Mouse (Mus musculus) testis, adult 2 months (tissue): ENCODE results near the gene Gp5. TPM values are rescaled to one million over a fixed set of nuclear protein-coding genes. Genes with fewer than 3 reads are reported as not detected.

Experiments
- H3K27ac ChIP-seq: fragments of 200-500 bp; 2 replicates; pipeline ENCODE4 v1.5.1; 2012; ENCODE audit warnings: low read depth, low read length; ENCODE audit not compliant: control insufficient read depth, insufficient read depth
- H3K27me3 ChIP-seq: fragments of 200-500 bp; 2 replicates; pipeline ENCODE4 v1.6.1; 2012; ENCODE audit warnings: mild to moderate bottlenecking, low read length, moderate library complexity; ENCODE audit not compliant: control insufficient read depth, insufficient read depth
- H3K36me3 ChIP-seq: fragments of 200-500 bp; 2 replicates; pipeline ENCODE4 v1.6.1; 2012; ENCODE audit warnings: mild to moderate bottlenecking, low read length; ENCODE audit not compliant: control insufficient read depth, insufficient read depth
- H3K4me1 ChIP-seq: fragments of 200-500 bp; 2 replicates; pipeline ENCODE4 v1.6.1; 2012; ENCODE audit warnings: low read length; ENCODE audit not compliant: control insufficient read depth, insufficient read depth
- H3K4me3 ChIP-seq: fragments of 200-500 bp; 2 replicates; pipeline ENCODE4 v1.5.1; 2012; ENCODE audit warnings: low read depth, mild to moderate bottlenecking, low read length, moderate library complexity, mixed read lengths; ENCODE audit not compliant: control insufficient read depth
- CTCF ChIP-seq: fragments of 200-500 bp; IDR thresholded peaks from 2 replicates; pipeline ENCODE4 v1.5.1; 2012; ENCODE audit warnings: low read depth, mild to moderate bottlenecking, inconsistent platforms, low read length, moderate library complexity; ENCODE audit not compliant: control insufficient read depth, insufficient read depth, insufficient replicate concordance
- POLR2A ChIP-seq: fragments of 200-500 bp; IDR thresholded peaks from 2 replicates; pipeline ENCODE4 v1.6.1; 2012; ENCODE audit warnings: low read depth, mild to moderate bottlenecking, inconsistent platforms, low read length, moderate library complexity; ENCODE audit not compliant: control insufficient read depth
- polyA plus RNA-seq: library from polyadenylated mRNA; depleted of rRNA; stranded (reverse); fragments of >200 nt; gene quantifications from 2 replicates; pipeline ENCODE4 v1.2.3, GENCODE M21; 2012

The Gp5 gene
- polyA plus RNA-seq, 1 experiment = 1.6 TPM

DNA sequence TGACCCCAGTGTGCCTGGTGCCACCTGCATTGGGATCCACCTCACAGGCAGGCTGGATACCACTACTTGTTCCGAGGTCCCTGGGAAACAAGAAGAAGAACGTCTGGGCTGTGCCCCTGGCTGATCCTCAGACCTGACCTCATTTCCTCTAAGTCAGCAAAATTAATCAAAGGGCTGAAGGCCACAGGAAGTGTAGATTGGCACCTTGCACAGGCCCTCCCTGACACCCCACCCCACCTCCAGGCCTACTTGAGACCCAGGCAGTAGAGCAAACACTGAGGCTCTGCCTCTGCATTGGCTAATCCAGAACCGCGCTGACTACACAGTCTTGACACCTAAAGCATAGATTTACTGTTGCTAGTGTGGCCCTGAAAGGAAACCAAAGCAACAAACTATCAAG lies 45.0 kb downstream of the Gp5 start:
- H3K4me3 ChIP-seq = no peak overlapping the region
- no peaks in the 10 kb centered on the region for H3K4me1 ChIP-seq
- TF ChIP-seq POLR2A (no peak), CTCF (no peak)
- H3K27ac ChIP-seq = no peak overlapping the region
- H3K36me3 ChIP-seq = no peaks in the 10 kb centered on the region
- H3K27me3 ChIP-seq = no peaks in the 10 kb centered on the region

DNA sequence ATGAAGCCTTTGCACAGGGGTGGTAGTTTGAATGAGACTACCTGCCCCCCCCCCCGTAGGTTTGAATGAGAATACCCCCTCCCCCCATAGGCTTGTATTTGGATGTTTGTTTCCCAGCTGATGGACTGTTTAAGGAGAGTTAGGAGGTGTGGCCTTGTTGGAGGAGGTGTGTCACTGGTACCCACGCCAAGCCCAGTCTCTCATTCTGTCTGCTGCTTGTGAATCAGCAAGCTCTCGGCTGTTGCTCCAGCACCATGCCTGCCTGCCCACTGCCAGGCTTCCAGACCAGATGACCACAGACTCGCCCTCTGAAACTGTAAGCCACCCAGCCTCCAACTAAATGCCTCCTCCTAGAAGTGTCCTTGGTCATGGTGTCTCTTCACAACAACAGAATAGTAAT lies 47.4 kb downstream of the Gp5 start:
- TF ChIP-seq CTCF (no peak), POLR2A (no peak)
- no peaks in the 10 kb centered on the region for H3K27me3 ChIP-seq
- H3K27ac ChIP-seq = no peak overlapping the region
- H3K36me3 ChIP-seq = no peaks in the 10 kb centered on the region
- H3K4me1 ChIP-seq = no peaks in the 10 kb centered on the region
- H3K4me3 ChIP-seq = no peak overlapping the region

DNA sequence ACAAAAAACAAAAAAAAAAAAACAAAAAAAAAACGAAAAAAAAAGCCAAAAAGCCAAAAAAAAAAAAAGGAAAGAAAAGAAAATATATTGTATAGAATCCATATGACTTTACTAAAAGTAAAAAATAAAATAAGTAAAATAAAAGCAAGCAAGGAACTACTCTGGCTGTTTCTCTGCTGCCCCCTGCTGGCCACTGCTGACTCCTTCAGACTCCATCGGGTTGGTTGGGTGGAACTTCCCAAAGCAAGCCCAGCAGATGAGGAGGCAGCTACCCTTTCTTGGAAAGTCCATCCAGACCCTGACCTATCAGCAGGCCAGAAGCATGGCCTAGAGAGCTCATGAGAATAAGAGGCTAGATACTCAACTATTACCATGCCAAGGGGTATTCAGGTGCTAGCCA lies 47.9 kb downstream of the Gp5 start:
- TF ChIP-seq CTCF (peak; percentile 73; the same call in 1 of the 2 replicates), POLR2A (no peak)
- no peaks in the 10 kb centered on the region for H3K4me1 ChIP-seq
- no peak overlapping the region for H3K4me3 ChIP-seq
- H3K36me3 ChIP-seq = no peaks in the 10 kb centered on the region
- H3K27ac ChIP-seq = no peak overlapping the region
- no peaks in the 10 kb centered on the region for H3K27me3 ChIP-seq

DNA sequence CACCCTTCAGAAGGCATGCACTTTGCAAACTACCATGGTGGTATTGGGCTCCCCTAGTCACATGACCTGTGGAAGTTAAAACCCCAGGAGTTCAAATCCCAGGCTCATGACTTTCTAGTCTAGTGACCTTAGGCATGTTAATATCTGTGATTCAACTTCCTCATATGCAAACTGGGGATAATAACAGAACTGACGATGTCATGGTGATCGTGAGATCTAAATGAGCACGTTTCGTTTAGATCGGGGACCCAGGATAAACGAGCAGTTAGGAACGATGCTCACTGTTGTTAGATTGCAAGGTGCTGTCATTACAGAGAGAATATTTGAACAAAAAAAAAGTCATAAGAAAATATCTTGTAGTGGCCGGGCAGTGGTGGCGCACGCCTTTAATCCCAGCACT lies 48.4 kb downstream of the Gp5 start:
- Histone ChIP-seq H3K4me3 (no peak overlapping the region), H3K36me3 (no peaks in the 10 kb centered on the region), H3K27me3 (no peaks in the 10 kb centered on the region), H3K4me1 (no peaks in the 10 kb centered on the region), H3K27ac (no peak overlapping the region)
- TF ChIP-seq CTCF = no peak
- TF ChIP-seq POLR2A = no peak

DNA sequence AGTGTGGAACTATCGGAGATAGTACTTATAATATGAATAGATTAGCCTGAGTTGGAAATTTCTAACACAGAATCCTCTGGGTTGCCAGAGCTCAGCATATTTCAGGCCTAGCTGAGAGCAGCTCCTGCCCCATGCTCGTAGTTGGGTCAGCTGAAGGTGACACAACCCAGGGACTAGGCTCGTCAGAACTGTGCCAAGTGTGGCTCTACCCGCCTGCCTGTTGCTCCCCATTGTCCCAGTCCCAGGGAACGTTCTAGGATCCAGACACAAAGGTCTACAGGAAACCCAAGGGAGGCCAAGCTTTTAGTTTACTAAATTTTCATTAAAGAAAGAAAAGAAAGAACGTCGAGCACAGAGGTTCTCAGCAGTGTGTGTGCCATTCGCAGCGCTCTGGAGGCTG lies 49.2 kb downstream of the Gp5 start:
- no peak for TF ChIP-seq CTCF
- TF ChIP-seq POLR2A = no peak
- Histone ChIP-seq H3K27ac (no peak overlapping the region), H3K36me3 (no peaks in the 10 kb centered on the region), H3K27me3 (no peaks in the 10 kb centered on the region), H3K4me3 (no peak overlapping the region), H3K4me1 (no peaks in the 10 kb centered on the region)

DNA sequence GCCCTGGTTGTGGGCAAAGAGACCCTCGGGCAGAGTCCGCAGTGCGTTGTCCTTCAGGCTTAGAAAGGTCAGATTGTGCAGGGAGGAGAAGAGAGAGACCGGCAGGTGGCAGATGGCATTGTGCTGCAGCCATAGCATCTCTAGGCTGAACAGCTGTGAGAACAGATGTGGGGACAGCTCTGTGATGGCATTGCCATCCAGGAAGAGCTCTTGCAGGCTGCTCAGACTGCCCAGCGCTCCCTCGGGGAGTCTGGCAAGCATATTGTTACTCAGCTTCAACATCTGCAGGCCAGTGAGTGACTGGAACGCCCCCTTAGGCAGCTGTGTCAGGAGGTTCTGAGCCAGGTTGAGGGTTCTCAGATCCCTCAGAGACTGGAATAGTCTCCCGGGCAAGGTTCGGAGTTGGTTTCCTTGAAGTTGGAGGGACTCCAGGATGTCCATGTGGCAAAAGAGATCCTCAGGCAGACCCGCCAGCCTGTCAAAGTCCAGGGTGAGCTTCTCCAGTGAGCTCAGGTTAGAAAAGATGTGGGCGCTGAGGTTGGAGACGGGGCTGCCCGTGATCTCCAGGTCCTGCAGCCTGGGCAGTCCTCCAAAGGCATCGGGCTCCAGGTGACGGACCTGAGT lies 50.5 kb downstream of the Gp5 start:
- TF ChIP-seq POLR2A = no peak
- TF ChIP-seq CTCF = no peak
- Histone ChIP-seq H3K27me3 (no peaks in the 10 kb centered on the region), H3K4me1 (no peaks in the 10 kb centered on the region), H3K36me3 (no peaks in the 10 kb centered on the region), H3K4me3 (no peak overlapping the region), H3K27ac (no peak overlapping the region)

DNA sequence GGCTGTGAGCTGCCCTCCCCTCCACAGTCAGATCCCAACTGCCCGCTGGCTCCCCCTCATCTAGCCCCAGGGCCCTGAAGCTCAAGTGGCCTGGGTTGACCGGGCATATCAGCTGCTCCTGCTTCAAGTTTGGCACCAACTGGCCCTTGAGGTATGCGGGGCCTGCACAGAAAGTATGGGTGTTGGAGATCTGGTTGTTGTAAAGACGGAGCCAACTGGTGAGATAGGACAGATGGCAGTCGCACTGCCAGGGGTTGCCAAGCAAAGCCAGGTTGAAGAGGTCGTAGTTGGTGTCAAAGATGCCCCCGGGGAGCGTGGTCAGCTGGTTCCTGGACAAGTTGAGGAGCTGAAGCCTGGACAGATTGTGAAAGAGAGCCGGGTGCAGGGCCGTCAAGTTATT lies 51.1 kb downstream of the Gp5 start:
- H3K36me3 ChIP-seq = no peaks in the 10 kb centered on the region
- no peaks in the 10 kb centered on the region for H3K27me3 ChIP-seq
- TF ChIP-seq POLR2A (no peak), CTCF (no peak)
- H3K4me3 ChIP-seq = no peak overlapping the region
- no peaks in the 10 kb centered on the region for H3K4me1 ChIP-seq
- no peak overlapping the region for H3K27ac ChIP-seq

DNA sequence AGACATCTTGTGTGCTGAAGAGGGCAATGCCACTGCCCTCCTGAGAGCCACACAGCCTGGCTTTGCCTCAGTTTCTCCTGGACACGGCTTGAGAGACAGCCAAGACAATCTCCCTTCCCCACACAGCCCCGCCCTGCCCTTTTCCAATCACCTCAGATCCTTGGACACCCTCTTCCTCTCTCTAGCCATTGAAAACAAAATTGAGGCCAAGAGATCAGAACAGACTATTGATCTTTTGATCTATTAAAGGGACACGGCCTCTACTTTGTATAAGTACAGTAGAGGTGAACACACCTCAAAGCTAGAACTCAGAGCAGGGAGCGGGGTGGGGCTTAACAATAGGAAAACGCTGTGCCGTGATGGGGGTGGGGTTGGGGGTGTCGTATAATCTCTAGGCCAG lies 52.1 kb downstream of the Gp5 start:
- H3K4me1 ChIP-seq = no peaks in the 10 kb centered on the region
- H3K27me3 ChIP-seq = no peaks in the 10 kb centered on the region
- H3K4me3 ChIP-seq = no peak overlapping the region
- H3K27ac ChIP-seq = no peak overlapping the region
- H3K36me3 ChIP-seq = no peaks in the 10 kb centered on the region
- TF ChIP-seq POLR2A (no peak), CTCF (no peak)
